Mouse (Mus musculus) embryonic fibroblast, embryonic 13.5 days (primary cell): ENCODE results near the gene Gm815.

ENCODE experiments used
- CTCF ChIP-seq: IDR thresholded peaks from 2 replicates; pipeline ENCODE4 v1.5.1; 2011; ENCODE audit warnings: mild to moderate bottlenecking, control low read depth, low read length, moderate library complexity, borderline replicate concordance; ENCODE audit not compliant: insufficient read depth
- POLR2A ChIP-seq: IDR thresholded peaks from 2 replicates; pipeline ENCODE4 v1.6.1; 2011; ENCODE audit warnings: low read depth, mild to moderate bottlenecking, control low read depth, low read length, moderate library complexity

DNA sequence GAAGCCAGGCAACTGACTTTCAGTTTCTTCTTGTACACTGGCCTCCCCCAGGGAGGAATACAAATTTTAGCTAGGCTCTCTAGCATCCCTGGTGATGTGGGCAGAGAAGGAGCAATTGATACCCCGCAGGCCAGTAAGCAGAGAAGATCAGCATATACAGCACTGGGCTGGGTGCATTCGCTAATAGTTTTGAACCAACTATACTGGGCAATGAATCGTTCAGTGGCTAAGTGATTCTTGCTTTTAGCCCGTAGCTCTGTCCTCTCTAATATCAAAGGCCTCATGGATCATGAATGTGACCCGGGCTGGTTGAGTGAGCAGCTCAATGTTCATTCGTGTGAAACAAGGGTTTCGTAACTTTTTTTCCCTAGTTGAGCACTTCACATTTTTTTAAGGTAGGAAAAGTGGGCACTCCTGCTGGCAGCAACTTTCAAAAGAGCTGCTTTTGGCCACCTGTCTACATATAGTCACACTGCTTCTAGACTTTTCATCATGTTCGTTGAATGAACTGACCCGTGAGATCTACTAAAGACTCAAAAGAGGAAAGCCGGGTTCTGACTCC is 3.7 kb upstream of the Gm815 start:
- no peak for TF ChIP-seq POLR2A
- TF ChIP-seq CTCF = no peak
